Mouse (Mus musculus) E14TG2a.4 (cell line): ENCODE results near the gene Tmem177.

ENCODE experiments used
- CTCF ChIP-seq: conservative IDR thresholded peaks from 2 replicates; pipeline ENCODE4 v1.5.1; 2014; ENCODE audit warnings: low read length
- NANOG ChIP-seq: IDR thresholded peaks from 2 replicates; pipeline ENCODE4 v1.6.1; 2014; ENCODE audit warnings: borderline replicate concordance, low read length, mixed read lengths
- POU5F1 ChIP-seq: IDR thresholded peaks from 2 replicates; pipeline ENCODE4 v1.6.1; 2014; ENCODE audit warnings: low read length, borderline replicate concordance

- no peak for TF ChIP-seq POU5F1
- no peak for TF ChIP-seq CTCF
- no peak for TF ChIP-seq NANOG
Measured at GRCm38 (mm10) chr1:119959920-119960319, 46.9 kb upstream of the Tmem177 start.
